Mouse (Mus musculus) megakaryocyte progenitor cell, adult 5-6 weeks (primary cell): Measurements from ENCODE around the gene Kpna4. TPM values are rescaled to one million over a fixed set of nuclear protein-coding genes. Genes with fewer than 3 reads are reported as not detected.
A peak's percentile ranks its signal among the peaks of the same experiment; 100 is the strongest.
"Not testable (repeated sequence)": the region's sequence is repeated elsewhere in the genome, so short reads cannot be mapped to it uniquely, and the experiment has no call there.

Experiments
- ATAC-seq: replicated peaks from 2 replicates; pipeline ENCODE4 v1.8.0; 2016; ENCODE audit warnings: mild to moderate bottlenecking, moderate TSS enrichment, inconsistent platforms; ENCODE audit not compliant: poor library complexity
- total RNA-seq, 2 experiments: library from RNA; stranded (forward) in 1 of 2; stranded (reverse) in 1 of 2; fragments of 157-497, 149-512 nt in 1 of 2; fragments of 200-1000 nt in 1 of 2; gene quantifications; 2 replicates each; pipeline versions ENCODE4 v1.2.3 to v1.2.4; 2015 to 2017

The Kpna4 gene
- total RNA-seq, 2 experiments from 2014 or later: 51.8 to 74.0 TPM

DNA sequence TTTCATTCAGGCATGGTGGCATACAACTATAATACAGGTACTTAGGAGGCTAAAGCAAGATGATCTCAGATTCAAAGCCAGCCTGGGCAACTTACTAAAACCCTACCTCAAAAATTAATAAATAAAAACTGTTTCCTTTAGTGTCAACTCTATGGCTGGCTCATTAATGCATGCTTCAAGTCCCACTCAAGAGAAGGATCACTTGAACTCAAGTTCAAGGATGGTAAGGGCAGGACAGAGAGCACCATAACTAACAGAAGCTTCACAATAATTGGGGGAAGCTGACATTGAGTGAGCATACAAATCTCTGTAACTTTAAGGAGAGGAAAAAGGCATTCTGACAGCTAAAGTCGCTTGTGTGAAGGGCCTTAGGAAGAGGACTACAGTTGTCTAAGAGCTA, 13.0 kb downstream of the Kpna4 start:
- ATAC-seq: no peak

DNA sequence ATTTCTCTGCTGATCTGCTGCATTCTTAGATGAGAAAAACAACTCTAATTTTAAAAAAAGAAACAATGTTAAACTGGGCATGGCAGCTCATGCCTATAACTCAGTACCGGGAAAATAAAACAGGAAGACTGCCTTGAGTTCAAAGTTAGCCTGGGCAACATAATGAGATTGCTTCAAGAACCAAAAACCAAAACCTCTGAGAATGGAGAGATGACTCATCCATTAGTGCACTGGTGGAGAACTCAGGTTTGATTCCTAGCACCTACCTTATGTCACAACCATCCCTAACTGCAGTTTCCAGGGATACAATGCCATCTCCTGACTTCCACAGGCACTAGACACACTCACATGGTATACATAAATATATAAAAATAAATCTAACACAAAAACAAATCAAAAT, 17.8 kb downstream of the Kpna4 start:
- ATAC-seq: no peak

DNA sequence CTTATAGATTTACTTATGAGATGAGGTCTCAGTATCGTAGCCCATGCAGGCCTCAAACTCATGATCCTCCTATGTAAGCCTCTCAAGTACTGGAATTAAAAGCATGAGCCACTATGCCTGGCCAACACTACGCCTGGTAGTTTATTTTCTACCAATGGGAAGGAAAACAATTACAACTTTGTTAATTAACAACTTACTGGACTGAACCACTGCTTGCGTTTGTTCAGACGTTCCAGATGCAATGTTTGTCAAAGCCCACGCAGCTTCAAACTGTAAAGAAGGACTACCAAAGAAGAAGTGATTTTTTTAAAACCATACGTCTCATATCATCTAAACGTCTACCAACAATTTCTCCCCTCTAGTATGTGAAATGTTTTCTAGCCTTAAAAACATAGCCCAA, 32.5 kb downstream of the Kpna4 start:
- no peak for ATAC-seq

DNA sequence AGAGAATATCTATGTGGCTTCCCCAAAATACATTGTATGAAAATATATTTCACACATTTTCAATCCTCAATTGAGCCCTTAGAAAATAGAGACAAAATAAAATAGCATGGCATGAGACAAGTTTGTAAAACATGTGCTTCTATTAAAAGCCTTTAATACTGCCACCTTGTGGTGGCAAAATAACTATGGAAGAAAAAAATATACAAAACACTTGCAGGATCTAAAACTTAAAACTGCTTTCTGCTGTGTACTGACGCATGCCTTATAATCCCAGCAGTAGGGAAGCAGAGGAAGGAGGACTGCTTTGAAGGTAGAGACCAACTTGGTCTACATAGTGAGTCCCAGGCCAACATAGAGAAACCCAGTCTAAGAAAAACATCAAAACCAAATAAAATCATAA, 62.9 kb downstream of the Kpna4 start:
- peak; percentile 58 for ATAC-seq

DNA sequence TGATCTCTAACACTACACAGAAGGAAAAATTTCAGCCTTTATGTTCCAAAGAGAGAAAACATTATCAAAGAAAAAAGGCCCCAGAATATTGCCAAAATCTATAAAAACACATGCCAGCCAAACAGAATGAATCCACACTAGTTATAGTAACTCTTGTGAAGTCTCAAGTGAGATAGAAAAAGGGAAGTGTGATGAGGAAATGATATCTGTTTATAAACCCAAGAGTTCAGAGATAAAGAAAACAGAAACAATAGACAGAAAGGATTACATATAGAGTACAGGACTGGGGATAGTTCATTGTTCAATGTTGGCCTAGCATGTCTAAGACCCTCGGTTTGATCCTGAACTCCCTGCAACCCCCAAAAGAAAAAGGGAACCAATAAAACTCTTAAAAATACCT, 64.1 kb downstream of the Kpna4 start:
- ATAC-seq: peak; percentile 78

DNA sequence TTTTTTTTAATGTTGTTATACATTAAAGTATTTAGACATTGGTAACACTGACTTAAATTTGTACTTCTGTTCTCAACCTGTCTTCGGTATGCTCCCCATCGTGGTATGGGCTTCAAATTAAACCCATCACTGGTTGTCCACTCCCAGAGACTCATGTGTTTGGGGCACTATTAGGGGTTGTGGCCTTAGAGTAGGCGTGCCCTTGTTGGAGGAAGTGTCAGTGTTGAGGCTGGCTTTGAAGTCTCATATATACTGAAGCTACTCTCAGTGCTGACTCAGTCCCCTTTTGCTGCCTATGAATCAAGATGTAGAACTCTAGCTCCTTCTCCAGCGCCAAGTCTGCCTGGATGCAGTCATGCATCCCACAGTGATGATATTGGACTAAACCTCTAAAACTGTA, 66.2 kb downstream of the Kpna4 start:
- ATAC-seq: no peak

DNA sequence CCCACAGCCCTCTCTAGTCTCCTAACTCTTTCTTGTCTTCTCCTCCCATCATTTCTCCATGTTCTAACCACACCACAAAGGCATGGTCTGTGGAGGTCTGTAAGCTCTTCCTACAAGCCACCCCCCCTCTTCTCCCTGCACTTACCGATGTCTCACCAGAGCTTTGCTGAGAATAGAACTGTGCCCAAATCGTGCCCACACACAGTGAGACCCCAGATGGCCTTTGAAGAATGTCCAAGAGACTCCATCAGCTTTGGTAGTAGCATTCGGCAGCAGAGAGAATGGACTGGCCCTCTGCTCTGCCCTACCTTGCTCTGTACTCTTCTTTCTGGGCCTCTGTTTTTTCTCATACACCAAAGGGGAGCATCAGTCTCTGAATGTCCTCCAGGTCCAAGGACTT, 71.0 kb downstream of the Kpna4 start:
- ATAC-seq: no peak

DNA sequence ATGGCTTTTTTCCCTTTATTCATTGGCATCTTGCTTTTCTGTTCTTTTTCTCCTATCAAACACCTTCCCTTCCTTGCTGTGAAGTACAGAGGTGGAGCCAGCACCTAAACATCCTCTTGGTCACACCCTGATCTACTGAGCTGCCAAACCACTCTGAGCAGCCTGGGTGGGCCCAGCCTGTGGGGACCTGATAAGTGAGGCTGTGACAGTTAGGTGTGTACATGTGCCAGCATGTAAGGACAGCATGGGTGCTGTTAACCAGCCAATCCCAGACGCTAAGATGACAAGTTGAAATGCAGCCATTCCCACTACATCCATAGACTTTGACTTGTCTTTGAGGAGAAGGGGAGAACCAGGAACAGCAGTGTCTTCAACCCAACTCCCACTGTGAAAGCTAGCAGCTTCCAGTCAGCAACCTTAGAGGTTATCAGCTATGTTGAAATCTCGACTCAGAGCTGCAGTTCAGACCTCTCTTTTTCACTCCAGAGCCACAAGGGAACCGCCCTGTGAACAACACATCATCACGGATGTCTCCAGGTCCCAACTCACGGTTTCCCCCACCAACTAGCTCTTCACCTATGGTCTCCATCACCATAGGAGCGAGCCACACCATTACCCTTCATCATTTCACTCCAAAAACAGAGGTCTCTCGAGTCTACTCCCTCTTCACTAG, 72.0 kb downstream of the Kpna4 start:
- peak; percentile 98 for ATAC-seq

DNA sequence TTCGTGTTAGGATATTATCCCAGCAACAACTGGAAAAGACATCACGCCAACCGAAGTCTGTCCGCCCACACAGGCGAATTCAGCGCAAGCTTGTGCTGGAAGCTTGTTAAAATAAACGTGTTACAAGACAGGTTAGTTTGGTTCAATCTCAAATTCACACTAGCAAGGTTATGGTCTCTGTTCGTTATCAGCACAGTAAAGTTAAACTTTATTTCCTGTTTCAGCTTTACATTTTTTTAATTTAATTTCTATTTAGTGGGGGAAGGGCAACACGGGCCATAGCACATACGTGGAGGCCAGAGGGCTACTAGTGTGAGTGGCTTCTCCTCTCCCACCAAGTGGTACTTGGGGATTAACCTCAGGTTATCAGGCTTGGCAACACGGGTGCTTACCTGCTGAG, 75.0 kb downstream of the Kpna4 start:
- ATAC-seq: no peak

DNA sequence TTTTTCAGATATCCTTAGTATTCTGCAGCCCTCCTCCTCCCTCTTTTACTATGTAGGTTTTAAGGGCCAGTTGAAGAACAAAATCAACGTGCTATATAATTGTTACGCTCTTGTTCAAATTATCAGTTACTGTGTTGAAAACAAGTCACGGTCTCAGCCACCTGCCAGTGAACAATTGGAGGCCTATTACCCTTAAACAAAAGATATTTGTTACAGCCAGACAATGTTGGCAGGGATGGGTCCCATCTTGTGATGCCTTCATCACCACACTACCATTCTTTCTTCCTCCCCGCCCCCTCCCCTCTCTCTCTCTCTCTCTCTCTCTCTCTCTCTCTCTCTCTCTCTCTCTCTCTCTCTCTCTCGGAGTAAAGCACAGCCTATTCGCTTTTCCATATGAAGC, 77.9 kb downstream of the Kpna4 start:
- ATAC-seq: no peak

DNA sequence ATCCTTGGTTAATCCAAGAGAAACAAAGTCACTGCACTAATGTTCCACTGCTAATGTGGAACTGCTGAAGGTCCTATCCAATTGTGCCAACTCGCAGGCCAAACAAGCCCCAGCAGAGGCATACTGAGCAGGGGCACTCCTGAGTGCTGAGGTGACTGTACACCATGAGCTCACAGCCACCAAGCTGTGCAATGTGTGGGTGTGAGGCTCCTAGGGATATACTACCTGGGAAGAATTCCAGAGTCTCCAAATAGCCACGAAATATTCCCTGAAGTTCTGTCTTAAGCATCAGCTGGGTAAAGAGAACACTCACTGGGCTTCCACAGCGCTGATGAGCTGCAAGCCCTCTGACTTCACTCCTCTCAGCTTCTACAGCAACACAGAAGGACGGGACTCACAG, 79.2 kb downstream of the Kpna4 start:
- ATAC-seq: no peak

DNA sequence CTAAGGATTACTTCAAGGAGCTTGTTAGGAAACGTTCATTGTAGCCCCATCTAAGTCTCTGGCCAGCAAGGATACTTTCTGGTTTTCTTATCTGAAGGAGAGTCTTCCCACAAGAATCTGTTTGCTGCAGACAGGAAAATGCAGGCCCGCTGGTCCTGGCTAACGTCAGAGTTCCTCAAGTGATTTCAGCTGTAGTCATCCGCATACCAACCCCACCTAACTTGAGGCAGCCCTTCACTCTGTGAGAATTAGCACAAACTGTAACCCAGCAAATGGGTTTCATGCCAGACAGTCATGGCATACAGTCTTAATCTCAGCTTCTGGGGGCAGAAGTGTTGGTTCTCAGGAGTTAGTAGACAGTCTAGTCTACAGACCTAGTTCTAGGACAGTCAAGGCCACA, 80.4 kb downstream of the Kpna4 start:
- ATAC-seq: no peak

DNA sequence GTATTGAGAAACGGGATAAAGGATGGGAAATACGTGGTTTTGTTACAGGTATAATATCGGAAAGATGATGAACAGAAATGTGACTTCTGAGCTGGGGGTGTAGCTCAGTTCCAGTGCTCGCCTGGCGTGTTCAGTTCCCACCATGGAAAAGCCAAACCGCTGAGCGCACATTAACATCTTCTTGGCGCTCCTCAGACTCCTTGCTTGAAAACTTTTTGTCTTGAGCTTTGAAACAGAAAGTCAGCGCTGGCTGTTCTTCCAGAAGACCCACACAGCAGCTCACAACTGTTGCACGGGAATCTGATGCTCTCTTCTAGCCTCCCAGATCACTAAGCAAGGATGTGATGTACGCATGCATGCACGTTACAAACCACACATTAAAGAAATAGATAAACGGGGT, 81.2 kb downstream of the Kpna4 start:
- ATAC-seq: no peak

DNA sequence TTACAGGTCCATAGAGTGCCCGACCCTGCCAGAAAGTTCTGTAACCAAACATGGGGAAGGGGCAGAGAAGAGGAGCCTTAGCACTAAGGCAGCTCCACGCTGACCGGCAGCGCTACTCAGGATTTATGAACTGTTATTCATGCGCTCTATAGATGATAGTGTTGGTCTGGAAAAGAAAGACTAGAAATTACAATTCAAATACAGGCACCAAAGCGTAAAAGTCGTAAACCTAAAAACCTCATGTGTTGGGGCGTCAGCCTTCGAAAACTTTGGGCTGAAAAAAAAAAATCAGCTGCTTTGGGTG, 81.6 kb downstream of the Kpna4 start:
- 0 out of 2 replicates have a peak, but pooled peaks have one; percentile 2 for ATAC-seq

DNA sequence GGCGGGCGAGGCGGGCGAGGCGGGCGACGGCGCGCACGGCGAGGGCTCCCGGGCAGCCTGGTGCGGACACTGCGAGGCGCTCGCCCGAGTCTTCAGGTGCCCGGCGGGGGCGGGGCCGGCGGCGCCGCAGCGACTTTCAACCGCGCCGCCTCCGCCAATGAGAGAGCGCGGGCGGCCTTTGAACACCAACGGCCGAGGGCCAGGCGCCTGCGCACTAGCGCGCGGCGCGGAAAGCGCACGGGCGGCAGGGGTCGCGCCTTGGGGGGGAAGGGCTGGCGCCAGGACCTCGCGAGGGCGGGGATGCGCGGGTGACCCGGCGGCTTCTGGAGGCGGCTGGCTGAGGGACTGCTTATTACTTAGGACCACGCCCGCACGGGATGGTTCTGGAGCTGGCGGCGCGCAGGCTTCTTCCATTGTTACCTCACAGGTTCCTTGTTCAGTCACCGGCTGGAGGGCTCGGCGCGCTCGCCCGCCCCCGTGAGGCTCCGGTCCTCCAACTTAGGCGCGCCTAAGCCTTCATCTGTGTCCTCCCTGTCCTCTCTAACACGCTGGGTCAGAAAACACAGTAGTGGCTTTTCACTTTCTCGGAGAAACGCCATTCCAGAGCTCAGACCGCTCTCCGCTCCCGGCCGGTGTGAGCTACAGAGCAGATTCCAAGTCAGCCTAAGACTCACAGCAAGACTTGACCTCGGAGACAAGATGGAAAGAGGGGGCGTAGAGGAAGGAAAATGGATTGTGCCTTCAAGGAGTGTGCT, 82.1 kb downstream of the Kpna4 start, which contains the start of gene Trim59:
Gene Trim59 (minus strand): TSS at position 111 of the 755 bp plus-strand sequence.
- peak; percentile 78 for ATAC-seq

DNA sequence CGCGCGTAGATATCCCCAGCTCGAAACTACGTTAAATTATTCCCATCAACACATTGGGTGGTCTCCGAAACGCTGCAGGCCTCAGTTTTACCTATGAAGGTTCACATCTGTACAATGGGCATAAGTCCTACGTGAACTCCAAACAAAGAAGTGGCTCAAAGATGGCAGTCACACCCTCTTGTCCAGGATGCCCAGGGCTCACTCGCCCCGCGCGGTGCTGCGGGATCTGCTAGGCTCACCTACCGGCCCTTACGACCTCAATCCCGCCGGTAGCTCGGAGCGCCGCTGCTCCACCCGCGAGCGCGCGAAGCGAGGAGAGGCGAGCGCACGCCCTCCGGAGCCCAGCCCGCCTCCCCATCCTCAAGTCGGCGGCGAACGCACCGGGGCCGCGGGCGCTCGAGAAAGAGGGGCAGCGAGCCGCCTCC, 82.7 kb downstream of the Kpna4 start:
- ATAC-seq: peak; percentile 17

DNA sequence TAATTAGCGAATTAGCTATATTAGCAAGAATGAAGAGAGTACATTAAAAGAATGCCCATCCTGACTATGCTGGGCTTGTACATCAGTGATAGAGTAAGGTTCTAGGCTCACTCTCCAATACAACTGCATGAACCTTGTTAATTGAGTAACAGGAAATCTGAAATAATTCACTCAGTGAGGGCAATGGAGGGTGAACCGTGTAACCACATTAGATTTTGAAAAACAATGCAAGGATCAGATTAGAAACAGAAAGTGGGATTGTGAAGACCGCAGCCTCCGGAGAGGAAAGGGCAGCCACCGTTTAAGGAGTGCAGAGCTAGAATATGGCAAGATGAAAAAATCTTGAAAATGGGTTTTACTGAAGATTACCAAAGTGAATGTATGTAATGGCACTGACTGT, 85.6 kb downstream of the Kpna4 start:
- peak; percentile 44 for ATAC-seq

DNA sequence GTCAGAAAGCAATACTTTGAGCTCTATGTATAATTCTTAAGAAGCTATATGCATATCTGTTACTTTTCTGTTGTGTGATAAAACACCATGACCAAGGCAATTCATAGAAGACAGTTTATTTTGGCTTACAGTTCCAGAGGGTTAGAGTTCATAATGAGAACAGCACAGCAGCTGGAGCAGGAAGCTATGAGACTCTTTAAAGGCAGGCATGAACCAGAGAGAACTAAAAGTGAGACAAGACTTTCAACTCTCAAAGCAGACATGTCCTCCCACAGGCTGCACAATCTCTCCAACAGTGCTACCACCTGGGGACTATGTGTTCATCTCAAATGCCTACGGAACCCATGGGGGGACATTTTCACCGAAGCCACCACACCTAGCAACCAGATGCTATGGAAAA, 86.8 kb downstream of the Kpna4 start:
- ATAC-seq: no peak

DNA sequence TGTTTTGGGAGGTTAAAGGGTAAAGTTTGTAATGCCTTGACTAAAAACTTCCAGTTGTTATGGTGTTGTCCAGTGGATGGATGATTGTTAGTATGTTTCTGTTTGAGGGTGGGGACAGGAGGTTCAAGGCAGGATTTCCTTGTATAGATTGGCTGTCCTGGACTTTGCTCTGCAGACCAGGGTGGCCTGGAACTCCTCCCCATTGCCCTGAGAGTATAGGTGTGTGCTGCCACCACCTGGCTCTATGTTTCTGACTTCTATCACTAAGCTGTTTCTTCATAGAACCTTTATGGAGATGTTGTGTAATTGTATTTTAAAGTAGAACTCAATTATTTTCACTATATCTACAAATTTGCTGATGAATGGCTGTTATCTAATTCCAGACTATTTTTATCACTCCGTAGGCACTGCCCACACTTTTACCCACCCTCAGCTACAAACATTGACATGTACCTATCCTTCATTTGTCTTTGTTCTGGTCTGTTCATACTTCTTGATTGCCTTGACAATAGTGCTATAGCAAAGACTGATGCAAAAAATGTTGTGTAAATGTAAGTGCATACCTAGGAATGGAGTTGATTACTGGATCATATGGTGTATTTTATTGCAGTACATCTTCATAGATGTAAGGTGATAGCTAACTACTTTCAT, 100.7 kb downstream of the Kpna4 start:
- no peak for ATAC-seq

DNA sequence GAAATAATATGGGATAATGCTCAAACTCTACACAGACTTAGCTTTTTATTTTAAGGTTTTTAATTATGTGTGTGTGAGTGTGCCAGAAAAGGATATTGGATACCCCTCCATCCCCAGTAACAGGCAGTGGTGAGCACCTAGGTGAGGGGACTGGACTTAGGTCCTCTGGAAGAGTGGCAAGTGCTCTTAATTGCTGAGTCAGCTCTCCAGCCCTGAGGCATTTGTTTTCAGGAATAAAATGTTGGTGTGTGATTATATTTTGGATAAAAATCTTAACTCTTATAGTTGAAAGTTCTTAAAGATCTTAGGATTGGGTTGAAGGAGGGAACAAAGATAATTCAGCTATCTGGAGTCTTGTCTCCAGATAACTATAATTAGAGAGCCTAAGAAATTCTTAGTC, 106.1 kb downstream of the Kpna4 start:
- ATAC-seq: no peak

DNA sequence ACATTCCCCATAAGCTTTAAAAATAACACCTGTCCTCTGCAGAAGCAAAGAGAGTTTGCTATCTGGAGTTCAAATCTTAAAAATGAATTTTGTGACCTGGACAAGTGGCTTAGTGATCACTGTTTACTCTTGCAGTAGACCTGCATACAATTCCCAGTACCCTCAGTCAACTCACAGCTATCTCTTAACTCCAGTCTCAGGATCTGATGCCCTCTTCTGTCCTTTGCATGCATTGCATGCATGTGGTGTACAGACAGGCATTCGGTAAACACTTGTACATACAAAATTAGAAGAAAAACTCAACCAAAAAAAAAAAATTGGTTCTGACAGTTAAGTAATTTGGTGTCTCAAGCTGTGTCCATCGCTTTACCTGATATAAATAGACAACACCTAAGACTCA, 106.6 kb downstream of the Kpna4 start:
- peak; percentile 95 for ATAC-seq

DNA sequence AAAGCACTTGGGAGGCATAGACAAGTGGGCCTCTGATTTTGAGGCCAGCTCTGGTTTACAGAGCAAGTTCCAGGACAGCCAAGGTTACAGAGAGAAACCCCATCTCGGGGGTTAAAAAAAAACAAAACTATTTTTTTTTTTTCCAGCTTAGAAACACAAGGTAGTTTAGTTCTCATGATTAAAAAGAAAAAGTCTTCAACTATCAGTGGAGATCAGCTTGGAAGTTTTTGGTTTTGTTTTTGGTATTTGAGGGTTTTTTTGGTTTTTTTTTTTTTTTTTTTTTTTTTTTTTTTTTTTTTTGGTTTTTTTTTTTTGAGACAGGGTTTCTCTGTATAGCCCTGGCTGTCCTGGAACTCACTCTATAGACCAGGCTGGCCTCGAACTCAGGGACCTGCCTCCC, 108.3 kb downstream of the Kpna4 start:
- not testable (repeated sequence) for ATAC-seq
